Mouse (Mus musculus): ENCODE data around the gene Slc35e3.
"Not testable (repeated sequence)": the region's sequence is repeated elsewhere in the genome, so short reads cannot be mapped to it uniquely, and the experiment has no call there.

Gene Slc35e3

DNA sequence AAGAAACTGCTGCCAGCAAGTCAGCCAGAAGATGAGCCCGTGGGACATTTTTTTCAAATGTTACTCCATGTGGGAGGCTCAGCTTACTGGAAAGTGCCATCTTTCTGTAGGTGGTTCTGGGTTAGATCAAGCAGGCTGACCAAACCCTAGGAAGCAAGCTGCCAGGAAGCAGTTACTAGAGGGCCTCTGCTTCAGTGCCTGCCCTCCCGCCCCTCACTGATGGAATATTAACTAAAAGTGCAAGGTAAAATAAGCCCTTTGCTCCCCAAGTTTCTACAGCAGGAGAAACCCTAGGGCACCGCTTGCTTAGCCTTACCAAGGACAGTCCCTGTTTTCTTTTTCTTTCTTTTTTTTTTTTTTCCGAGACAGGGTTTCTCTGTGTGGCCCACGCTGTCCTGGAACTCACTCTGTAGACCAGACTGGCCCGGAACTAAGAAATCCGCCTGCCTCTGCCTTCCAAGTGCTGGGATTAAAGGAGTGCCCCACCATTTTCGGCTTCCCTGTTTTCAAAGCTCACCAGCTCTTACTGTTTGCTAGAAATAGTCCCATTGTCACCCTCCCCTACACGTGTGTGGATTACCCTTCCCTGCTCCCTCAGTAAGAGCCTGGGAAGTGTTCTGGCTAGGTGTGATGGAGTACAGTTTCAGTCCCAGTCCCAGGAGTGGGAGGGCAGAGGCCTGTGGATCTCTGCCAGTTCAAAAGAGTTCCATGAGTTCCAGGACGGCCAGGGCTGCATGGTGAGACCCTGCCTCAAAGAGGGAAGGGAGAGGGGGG is 2.3 kb upstream of the Slc35e3 start:
- no peak for DNase-seq

GRCm38 (mm10) chr10:117747711-117748110 is 1.5 kb upstream of the Slc35e3 start:
- no peak for DNase-seq

DNA sequence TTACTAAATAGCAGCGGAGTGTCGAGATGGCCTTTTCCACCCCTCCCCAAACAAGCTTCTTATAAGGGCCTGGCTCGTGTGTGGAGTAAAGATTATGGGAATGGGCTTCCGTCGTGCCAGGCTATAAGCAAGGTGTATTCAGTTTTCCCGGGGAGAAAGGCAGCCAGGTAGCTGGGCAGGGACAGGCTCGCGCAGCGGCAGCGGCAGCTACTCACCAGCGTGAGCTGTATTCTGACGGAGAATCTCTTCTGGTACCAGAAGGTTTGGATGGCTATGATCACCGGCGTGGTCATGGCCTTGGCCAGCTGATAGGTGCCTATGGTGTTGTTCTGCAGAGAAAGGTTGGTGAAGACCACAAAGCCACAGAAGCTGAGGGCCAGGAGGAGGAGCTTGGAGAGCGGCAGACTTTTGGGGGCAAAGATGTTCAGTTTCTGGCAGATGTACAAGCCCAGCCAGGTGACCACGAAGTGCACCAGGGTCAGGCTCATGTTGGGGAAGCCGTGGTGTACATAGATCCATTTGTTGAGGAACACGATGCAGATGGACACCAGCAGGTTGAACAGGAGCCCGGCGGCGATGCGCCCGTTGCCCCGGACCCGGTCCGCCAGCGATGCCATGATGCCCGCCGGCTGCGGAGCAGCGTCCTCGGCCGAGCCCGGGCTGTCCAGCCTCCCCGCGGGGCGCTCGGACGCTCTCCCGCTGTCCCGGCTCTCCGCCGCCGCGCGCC is 432 bp downstream of the Slc35e3 start:
- DNase-seq, result peak; percentile 89

DNA sequence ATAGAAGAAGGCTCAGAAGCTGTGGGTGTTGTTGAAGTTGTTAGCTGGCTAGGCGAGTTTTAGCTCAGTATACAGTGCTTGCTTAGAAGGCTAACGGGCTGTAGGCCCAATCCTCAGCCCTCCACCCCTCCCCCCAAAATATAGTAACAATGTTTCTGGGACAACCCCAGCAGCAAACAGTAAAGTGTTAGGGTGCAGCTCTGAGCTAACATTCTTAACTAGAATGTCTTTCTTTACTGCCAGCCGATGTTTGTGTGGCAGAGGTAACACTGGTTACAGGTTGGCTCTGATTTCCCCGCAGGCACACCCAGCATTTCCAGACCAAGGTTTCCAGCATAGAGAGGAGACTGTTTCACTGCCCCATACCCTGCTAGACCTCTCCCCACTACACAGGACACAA is 2.2 kb downstream of the Slc35e3 start:
- no peak for DNase-seq

DNA sequence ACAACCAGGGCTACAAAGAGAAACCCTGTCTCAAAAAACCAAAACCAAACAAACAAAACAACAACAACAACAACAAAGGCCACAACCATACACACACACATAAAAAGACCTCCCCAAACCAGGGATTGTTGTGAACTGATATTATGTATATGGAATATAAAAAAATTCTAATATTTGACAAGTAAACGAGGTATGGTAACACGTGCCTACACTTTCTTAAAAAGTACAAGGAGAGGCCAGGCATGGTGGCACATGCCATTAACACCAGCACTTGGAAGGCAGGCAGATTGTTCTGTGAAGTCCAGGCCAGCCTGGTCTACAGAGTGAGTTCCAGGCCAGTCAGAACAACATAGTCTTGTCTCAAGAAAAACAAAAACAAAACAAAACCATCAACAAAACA is 3.0 kb downstream of the Slc35e3 start:
- no peak for DNase-seq

- no peak for DNase-seq
Observed at GRCm38 (mm10) chr10:117742618-117743017, 3.5 kb downstream of the Slc35e3 start.

DNA sequence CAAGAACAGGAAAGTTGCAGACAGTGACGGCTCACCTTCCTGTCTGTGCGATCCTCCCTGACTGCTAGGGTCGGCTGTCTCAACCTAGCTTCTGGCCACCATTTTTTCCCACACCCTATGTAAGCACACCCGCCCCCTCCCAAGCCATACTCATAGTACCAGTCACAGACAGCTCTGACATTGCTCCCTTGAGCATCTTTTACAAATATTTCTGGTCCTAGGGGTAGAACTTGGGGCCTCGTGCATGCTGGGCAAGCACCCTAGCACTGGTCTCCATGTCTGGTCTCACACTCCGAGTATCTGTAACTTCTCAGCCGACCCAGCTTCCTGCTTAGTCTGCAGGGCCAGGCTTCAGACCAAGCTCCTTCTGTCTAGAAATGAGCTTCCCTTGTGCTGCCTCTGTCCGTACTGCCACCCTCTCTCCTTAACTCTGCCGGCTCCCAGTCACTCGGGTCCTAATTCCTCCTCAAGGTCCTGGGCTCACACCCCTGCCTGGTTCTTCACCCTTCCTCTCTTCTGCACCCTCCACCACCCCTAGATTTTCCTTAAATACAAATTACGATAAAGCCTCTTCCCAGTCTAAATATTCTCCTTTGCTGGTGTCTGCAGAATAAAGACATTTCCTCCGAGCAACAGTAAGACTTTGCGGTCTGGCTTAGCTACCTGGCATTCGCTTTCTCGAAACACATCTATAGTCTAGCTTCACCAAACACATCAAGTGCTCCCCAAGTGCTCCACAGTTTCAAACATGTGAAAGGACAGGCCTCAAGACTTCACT is 4.3 kb downstream of the Slc35e3 start:
- no peak for DNase-seq

DNA sequence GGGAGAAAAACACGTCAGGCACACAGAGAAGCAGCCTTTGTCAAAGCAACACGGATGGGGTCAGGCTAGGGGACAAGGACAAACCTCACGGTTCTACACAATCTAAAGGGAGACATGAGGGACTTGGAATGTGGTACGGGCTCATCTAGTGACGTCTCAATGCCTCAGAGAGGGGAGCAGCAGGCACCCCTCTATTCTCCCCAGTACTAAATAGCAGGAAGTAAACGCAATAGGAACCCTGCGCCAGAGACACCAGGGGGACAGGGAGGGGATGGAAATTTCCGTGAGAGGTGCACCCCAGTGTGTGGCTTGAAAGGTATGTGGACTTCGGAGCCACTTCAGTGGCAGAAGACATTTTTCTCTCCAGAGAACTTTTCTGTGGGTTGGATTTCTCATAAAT is 5.2 kb downstream of the Slc35e3 start:
- no peak for DNase-seq

DNA sequence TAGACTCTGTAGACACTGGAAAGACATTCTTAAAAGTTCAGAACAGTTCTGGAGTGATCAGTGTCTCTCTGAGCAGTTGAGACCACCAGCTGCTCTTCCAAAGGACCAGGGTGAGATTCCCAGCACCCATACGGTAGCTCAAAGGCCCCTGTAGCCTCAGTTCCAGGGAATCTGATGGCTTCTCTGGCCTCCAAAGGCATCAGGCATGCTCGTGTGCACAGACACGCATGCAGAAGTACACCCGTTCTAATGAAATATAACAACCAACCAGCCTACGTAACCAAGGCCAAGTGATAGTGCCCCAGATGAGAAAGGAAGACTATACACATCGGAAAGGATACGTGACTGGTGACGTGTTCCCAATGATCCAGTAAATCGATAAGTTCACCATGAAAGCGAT is 6.0 kb downstream of the Slc35e3 start:
- no peak for DNase-seq

DNA sequence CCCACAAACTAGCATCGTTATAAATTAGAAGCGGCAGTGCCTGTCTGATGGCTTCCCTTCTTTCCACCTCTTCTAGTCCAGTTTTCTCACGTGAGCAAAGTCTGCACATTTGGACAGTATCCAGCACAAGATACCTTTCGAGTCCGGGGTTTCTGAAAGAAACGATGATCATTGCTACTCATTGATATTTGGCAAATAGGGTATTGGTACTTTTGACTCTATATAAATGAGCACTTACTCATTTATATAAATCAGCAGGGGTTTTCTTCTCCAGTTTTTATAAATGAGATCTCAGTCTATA is 6.6 kb downstream of the Slc35e3 start:
- DNase-seq, result no peak

DNA sequence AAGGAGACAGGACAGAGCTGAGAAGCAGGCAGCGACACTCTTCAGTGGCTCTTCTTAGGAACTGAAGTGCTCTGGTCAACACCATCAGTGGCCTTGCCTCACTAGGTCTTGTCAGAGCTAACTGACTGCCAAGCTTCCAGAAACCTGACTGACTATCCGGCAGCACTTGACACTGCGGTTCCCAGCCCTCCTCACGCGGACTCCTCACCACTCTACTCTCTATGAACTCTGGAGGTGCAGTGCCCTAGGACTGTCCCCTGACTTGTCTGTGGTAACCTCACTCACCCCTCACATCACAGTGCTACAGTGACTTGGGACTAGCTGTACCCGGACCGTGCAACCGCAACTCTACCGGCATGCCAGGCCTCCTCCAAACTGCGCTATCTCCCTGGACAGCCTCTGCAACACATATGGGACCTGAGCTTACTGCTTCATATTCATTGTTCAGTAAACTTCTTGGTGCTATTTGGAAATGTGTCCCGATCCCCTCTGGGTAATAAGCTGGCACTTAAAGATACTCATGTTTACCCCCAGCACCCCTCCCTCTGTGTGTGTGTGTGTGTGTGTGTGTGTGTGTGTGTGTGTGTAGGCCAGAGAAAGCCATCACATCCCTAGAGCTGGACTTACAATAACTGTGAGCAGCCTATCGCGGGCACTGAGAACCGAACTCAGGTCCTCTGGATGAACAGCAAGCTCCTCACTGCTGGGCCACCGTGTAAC is 7.1 kb downstream of the Slc35e3 start:
- DNase-seq, result no peak

GRCm38 (mm10) chr10:117738140-117738921 is 7.8 kb downstream of the Slc35e3 start:
- no peak for DNase-seq

DNA sequence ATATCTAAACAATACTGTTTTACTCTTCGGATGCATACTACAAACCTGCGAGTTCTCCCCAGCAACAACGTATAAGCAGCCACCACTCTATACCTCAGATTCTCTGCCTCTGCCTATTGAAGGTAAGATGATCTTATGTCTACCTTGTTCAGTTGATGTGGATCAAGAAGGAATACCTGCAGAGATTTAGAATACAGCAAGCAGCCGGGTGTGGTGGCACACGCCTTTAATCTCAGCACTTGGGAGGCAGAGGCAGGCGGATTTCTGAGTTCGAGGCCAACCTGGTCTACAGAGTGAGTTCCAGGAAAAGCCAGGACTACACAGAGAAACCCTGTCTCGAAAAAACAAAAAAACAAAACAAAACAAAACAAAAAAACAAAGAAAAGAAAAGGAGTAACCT is 8.7 kb downstream of the Slc35e3 start:
- not testable (repeated sequence) for DNase-seq

DNA sequence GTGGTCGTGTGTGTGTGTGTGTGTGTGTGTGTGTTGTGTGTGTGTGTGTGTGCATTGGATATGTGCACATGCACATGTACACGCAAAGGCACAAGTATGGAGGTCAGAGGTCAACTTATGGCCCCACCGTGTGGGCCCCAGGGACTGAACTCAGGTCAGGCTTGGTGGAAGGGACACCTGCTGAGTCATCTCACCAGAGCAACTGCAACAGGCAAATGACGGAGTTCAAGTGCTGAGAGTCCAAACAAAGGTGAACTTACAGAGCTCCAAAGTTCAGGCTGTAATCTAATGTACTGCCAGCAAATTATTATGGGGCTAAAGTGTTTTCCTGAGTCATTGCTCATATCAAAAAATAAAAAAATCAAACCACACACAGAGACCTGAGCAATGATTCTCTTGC is 9.1 kb downstream of the Slc35e3 start:
- DNase-seq, result no peak

DNA sequence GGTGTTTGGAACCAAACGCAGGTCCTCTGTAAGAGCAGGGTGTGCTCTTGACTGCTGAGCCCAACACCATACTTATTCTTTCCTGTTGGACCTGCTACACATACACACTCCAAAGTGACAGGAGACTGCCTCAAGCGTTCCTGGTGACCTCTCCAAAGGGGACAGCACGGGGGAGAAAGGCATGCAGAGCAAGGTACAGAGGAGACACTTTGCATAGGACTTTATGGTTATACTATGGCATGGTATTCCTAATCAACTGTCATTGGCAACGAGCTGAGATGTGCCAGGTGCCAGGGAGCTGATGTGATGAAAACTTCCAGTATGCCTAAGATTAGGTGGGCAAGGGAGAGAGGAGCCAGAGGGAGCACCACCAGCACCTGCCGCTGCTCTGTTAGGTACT is 9.6 kb downstream of the Slc35e3 start:
- DNase-seq, result no peak

GRCm38 (mm10) chr10:117735396-117735795 is 10.8 kb downstream of the Slc35e3 start:
- not testable (repeated sequence) for DNase-seq

DNA sequence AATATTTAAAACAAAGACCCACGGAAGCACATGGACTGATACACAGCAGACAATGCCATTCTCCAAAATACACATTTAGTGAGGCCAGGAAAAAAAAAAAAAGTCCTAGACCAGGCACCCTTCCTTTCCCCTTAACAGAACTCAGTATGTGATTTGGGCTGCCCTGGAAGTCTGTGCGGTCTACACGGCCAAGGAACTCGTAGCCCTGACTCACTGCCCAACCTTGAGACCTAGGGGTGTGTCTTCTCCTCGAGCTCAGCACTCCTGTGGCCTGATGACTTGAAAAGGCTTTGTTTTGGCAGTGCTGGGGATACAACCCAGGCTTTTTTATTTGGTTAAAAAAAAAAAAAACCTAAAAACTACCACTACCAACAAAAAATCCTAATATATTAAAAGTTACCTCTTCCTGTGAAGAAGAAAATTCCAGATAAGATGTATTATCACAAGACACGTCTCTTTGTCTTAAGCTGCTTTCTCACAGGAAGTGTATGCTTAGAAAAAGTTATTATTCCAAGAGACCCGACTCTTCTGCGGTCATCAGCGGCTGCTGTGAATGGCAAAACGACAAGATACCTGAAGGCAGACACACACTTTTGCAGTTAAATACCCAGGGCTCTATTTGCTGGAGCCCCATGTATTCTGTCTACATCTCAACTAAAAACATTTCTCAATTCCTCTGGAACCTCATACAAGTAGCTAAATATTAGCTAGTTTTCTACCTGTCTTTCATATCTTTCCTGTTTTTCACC is 11.9 kb downstream of the Slc35e3 start:
- DNase-seq, result not testable (repeated sequence)

DNA sequence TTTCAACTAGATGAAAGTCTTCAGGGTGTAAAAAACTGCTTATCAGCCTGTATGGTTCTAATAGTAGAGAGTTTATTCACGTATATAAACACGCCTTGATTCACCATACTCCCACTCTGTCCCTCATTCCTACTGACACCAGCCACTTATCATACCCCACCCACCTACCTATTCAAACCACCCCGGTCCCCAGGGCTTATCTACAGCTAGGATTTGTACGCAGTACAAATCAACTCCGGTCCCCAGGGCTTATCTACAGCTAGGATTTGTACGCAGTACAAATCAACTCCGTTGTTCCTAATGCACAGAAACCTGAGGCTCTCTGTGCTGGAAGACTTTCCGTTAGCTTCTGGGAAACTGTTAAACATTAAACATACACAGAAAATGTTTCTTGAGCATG is 12.5 kb downstream of the Slc35e3 start:
- not testable (repeated sequence) for DNase-seq

GRCm38 (mm10) chr10:117732962-117733592 is 13.1 kb downstream of the Slc35e3 start:
- DNase-seq, result no peak

DNA sequence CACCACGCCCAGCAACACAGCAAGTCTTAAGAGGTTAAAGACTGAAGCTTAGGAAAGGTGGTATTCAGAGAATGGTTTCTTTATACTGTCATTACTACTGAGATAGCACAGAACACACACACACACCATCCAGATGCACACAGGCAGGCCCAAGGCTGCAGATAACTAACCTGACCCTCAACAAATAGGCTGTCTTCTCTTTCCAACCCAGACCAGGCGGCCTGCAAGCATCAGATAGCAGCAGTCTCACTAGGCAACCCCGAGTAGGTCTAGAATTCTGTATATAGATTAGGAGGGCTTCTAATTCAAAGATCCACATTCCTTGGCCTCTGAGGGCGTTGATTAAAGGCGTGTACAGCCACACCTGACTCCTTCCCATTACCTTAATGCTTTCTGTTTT is 14.0 kb downstream of the Slc35e3 start:
- DNase-seq, result no peak

All from heart, adult 11 months (tissue).